Mouse (Mus musculus): ENCODE results near the gene Mcfd2.
"Not testable (repeated sequence)": the region's sequence is repeated elsewhere in the genome, so short reads cannot be mapped to it uniquely, and the experiment has no call there.

Mcfd2 gene

DNA sequence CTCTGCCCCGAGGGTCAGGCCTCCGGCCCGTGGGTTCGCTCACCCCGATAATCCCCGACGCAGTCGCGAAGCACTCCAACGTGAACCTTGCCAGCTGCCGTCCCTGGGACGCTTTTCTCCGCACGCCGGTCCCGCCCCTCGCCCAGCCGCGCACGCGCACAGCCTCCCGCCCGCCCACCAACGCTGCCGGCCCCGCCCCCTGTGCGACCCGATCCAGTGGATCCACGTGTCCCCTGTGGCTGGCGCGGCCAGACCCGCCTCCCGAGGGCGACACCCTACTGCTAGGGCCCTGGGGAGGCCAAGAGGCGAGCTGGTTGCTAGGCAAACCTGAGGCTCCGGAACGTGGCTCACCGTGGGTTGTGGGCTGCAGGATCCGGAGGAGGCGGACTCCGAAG lies at the start of gene Mcfd2:
Mcfd2 (minus strand) TSS at position 144 of the 395 bp plus-strand sequence.
- peak; percentile 82 for DNase-seq (ENCODE audit: low read depth, low spot score)

DNA sequence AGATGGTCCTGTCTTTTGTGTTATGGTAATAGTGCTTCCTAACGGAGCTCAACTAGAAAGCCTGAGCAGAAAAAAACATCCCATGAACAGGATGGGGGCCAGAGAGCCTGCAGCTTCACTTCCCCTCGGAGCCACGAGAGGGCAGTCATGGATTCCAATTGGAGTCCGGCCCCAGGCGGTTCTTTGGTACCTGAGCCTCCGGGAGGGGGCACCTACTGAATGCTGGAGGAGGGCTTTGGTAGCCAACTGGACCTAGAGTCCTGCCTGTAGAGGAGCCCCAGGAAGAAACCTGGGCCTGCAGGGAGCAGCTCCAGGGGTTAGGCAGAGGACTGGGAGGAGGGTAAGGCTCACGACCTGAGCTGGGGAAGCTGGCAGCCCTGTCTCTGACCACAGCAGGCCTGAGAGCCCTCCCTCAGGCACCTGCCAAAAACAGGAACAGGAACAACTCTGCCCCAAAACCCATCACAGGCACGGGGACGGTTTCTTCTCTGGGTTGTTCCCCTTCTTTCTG lies 49.3 kb upstream of the Mcfd2 start:
- peak; percentile 80 for DNase-seq (ENCODE audit: low read depth, low spot score)

DNA sequence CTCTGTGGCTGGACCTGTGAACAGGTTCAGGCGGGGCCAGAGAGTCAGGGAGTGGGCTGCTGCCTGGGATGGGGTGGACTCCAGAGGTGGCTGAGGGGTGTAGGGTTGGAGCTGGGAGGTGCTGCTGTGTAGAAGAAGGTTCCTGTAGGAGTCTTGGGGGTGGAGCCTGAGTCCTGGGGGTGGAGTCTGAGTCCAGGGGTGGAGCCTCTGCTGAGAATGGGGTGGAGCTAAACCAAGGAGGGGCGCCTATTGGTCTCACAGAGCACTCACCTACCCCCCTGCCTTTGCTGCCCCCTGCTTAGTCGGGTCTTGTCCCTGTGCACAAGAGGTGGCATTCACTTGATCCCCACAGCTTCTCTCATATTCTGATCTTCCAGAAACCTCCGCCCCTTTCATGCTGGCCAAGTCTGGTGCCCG lies 48.8 kb upstream of the Mcfd2 start:
- no peak for DNase-seq (ENCODE audit: low read depth, low spot score)

DNA sequence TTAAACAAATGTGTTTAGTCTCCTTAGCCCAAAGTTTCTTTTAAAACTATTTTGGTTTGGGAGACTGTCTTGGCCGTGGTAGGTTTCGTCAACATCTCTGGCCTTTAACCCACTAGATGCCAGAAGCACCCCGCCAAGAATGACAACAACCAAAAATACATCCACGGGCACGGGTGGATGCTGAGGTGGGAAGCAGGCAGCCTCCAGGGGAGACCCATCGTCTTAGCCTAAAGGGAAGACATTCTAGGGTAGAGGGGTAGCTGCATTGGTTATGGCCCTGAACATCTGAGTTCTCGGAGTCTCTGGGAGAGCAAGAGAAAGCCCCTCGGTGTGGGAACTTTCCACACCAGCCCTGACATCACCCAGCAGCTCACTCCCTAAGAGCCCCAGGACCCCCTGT lies 48.4 kb upstream of the Mcfd2 start:
- DNase-seq (ENCODE audit: low read depth, low spot score) = no peak

DNA sequence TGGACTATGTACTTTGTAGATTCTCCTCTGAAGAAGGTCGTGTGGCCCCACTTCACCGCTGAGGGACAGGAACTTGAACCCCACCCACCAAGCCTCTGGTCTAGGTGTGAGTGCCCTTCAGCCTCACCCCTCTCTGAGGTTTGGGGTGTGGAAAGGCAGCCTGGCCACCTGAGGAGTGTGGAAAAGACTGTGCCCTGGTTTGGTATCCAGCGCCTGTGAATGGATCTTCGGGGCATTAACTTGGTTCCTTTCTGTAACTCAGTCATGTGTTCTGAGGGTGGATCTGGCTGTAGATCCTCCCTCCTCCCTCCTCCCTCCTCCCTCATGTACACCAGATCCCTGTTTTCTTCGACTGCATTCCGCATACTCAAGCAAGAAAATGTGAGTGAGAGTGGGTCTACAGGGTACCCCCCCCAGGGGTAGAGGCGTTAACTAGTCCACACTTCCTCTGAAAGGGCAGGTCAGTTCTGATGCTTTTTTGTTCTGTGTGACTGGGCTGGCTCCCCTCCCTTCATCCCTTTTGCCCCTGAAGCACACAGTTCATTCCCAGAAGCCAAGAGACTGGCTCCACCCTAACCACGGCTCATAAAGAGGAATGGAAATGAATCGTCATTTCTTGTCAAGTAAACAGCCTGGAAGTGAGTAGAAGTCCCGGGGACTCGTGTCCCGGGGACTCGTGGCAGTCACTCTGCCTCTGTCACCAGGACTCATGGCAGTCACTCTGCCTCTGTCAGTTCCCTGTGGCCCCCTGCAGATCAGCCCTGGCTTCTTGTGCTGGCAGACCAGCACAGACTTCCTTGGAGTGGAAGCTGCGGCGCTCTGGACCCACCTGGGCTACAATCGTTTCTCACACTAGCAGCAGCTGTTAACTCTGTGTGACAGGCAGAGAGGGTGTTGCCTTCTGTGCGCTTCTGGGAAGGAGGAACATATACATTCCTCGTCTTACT lies 47.5 kb upstream of the Mcfd2 start:
- DNase-seq (ENCODE audit: low read depth, low spot score) = no peak

DNA sequence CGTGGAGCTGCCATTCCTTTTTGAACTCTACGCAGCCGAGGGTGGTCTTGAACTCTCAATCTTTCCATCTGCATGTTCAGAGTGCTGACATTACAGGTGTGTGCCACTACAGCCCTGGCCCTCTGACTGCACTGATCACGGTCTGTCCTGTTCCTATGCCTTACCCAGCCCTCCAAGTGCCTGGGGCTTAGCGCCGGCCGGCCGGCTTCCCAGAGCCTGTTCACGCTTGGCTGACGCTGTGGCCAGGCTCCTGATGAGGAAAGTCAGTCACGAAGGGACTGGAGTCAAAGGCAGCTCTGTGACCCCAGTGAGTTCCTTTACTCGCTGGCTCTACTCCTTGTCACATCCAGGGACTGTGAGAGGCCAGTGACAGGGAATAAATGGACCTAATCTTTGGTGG lies 46.6 kb upstream of the Mcfd2 start:
- DNase-seq (ENCODE audit: low read depth, low spot score) = no peak

DNA sequence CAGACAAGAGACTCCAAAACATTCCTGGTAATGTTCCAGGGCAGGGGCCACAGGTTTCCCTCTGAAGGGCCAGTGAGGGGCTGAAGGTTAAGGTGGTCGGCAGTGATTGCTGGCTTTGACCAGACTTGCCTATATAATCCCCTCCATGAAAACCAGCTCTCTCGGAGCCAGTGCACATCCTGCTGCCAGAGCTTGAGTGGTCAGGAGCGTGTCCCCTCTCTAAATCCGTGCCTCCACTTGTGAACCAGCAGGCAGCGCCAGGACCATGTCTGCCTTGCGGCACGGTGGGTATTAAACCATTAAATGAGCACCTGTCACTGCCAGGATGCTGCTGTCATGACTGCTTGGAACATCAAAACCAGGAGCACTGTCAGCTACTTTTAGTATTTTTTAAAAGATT lies 44.8 kb upstream of the Mcfd2 start:
- no peak for DNase-seq (ENCODE audit: low read depth, low spot score)

DNA sequence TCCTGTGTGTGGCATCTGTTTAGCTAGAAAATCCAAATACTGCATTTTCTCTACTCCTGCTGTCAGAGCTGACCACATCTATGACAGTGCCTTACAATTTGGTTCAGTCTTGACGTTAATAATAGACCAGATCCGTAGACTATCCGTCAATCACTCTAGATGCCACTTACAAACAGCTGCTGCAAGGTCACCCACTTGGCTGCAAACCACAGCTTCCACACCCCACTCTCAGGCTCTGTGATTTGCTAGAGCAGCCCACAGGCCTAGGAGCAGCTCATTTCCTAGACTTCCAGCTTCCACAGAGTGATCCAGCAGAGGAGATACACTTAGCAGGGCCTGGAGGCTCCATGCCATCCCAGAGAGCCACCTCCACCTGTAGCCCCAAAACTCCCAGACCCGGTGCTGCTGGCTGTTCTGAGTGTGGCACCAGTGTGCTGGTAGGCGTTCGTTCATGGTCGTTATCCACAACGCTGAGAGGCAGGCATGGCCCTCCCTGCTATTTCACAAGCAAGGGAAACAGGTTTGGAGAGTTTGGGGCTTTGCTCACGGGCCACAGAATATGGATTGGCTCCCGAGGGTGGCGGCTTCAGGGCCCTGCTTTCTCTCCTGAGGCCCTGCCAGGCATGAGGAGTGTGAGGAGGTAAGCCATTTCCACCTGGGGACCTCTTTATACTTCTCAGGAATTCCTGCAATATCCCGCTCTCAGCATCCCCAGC lies 43.5 kb upstream of the Mcfd2 start:
- DNase-seq (ENCODE audit: low read depth, low spot score) = no peak

DNA sequence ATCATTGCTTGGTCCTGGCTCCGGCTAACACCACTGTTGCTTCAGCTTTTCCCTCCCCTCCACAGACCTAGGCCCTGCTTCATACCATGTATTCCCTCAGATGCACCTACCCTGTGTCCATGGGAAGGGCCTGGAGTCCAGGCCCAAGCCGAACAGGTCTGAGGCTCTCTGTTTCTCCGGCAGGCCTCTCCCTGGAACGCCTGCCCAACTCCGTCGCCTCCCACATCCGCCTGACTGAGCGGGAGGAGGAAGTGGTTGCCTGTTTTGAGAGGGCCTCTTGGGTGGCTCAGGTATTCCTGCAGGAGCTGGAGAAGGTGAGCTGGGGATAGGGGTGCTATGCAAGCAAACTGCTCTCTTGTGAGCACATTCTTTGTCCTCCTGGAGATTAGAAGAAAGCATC lies 41.0 kb upstream of the Mcfd2 start:
- no peak for DNase-seq (ENCODE audit: low read depth, low spot score)

DNA sequence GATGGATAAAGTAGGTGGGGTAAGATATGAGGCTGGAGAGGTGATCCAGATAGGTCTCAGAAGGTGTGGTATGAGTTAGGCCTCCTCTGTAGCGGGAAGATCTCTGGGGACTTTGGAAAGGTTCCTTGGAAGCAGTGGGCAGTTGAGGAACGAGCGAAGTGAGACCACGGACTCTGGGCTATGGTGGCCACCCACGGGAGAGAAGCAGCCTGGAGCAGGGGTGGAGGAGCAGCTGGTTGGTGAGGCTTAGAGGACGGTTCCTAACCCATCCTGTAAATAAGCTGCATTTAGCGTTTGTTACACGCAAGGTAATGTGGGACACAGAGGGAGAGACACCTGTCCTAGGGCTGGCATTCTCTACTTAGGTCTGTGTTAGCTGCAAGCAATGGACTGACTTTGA lies 39.3 kb upstream of the Mcfd2 start:
- DNase-seq (ENCODE audit: low read depth, low spot score) = no peak

DNA sequence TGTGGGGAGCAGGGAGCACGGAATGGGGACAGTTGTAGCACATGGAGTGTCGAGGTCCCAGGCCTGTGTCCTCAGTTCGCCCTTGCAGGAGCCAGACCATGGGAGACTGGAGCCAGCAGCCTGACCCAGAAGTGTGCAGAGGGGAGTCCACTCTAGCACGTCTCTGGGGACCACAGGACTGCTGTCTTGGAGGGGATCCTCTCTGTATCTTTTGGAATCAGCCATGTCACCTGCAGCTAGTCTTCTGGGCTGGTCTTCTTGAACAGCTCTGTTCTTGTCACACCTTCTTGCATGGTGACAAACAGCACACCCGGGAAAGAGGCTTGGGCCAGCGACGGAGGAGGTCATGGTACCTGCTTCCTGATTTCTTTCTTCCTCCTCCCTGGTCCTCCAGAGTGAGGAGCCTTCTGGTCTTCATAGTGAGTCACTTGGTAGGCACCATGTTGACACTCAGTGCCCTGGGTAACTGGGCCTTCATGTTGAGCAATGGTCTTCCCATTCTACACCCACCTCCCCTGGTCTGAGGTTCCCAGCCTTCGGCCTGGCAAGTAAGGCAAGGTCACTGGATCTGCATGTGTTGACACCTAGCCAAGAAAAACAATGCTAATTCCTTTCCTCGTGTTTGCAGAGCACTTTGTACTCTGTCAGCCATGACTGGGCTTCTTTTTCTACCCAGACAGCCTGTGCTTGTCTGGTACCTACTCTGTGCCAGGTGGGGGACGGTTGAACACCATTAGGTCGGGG lies 38.6 kb upstream of the Mcfd2 start:
- no peak for DNase-seq (ENCODE audit: low read depth, low spot score)

DNA sequence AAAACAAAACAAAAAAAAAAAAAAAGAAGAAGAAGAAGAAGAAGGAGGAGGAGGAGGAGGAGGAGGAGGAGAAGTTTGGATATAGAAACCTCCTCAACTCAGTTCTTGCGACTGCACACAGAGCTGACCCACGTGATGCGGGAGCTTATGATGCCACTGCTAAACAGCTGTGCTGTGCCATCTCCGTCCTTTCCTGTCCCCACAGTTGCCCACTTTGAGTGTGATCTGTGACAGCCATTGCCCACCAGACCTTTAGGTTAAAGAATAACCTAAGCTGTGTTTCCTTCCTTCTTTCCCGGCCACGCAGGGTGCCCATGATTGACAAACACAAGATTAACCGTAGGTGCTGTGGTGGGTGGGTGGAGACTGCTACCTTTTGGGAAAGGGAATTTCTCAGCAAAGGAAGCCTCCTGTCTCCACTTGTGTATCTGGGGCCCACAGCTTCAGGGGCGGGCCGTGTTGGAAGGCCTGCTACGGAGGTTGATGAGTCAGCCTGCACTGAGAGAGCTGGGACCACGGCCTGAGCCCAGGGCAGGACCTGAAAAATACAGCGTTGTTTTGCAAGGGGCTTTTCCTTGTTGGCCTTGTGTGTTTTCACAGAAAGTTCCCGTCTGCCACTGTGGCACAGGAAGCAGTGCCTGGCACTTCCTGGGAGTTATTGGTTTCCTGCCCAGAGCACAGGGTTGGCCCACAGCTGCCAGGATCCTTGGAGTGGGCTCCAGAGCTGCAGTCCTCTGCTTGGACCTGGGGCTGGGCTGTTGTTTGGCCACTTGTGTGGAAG lies 36.5 kb upstream of the Mcfd2 start:
- DNase-seq (ENCODE audit: low read depth, low spot score) = no peak

DNA sequence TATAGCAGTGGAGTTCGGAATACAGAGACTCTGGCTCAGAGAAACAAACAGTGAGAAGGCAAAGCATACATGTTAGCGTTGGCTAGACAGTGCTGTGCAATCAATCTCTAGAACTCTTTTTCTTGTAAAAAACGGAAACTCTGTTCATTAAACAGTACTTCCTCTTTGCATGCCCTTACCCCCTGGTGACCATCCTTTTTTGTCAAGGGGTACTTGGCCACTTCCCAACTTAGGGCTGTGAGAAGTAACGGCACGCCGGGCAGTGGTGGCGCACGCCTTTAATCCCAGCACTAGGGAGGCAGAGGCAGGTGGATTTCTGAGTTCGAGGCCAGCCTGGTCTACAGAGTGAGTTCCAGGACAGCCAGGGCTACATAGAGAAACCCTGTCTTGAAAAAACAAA lies 35.9 kb upstream of the Mcfd2 start:
- DNase-seq (ENCODE audit: low read depth, low spot score) = not testable (repeated sequence)

DNA sequence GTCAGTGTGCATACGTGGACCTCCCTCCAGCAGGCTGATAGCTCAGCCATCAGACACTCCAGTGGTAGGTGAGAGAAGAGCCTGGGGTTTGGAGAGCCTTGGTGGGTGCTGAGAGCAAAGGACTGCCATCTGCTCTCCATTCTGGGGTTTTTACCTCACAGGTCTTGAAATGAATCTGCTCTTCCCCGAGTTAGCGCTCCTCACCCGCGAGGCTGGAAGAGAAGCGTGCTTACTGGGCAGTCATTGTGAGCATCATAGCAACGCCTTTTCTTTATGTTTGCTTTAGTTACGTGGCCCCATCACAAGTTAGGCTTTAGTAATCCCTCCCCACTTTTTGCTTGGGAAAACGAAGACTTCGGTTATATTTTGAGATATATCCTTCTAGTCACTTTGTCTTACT lies 34.6 kb upstream of the Mcfd2 start:
- DNase-seq (ENCODE audit: low read depth, low spot score) = no peak

DNA sequence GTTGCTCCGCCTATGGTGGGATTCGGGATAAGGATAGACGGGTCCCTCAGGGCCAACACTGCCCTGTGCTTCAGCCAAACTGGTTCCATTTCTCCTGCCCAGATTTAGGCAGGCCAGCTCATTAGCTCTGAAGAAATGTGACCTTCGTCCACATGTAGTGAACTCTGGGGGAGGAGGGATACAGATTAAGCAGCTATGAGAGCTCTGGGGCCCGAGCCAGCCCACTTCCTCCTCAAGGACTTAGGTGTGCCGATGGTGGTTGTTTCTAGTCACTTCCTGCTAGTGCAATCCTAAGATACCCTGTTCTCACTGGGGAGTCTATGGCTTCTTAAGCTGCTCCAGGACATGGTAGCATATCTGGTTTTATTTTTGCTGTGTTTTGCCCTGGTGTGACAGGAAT lies 33.2 kb upstream of the Mcfd2 start:
- no peak for DNase-seq (ENCODE audit: low read depth, low spot score)

DNA sequence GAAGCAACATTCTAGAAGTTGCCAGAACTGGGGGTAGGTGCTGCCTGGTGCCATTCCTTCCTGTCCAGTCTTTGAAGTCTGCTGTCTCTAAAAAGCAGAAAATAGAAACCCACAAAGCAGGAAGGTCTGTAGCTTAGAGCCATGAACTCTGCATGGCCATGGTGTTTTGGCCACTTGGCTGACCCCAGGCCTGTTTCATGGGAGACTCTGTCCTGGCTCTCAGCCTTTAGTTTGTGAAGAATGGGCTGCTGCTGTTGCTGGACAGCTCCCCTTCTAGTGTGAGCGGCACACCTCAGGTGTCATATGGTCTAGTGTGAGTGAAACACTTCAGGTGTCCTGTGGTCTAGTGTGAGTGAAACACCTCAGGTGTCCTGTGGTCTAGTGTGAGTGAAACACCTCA lies 31.0 kb upstream of the Mcfd2 start:
- DNase-seq (ENCODE audit: low read depth, low spot score) = not testable (repeated sequence)

DNA sequence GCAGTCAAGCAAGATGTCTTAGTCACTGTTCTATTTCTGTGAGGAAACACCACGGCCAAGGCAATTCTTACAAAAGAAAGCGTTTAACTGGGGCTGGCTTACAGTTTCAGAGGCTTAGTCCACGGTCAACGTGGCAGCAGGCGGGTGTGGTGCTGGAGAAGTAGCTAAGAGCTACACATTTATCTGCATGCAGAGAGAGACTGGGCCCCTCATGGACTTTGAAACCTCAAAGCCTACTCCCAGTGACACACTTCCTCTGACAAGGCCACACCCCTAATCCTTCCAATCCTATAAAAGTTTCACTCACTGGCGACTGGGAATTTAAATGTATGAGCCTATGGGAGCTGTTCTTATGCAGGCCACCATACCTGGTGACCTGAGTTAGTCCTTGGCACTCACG lies 30.0 kb upstream of the Mcfd2 start:
- no peak for DNase-seq (ENCODE audit: low read depth, low spot score)

DNA sequence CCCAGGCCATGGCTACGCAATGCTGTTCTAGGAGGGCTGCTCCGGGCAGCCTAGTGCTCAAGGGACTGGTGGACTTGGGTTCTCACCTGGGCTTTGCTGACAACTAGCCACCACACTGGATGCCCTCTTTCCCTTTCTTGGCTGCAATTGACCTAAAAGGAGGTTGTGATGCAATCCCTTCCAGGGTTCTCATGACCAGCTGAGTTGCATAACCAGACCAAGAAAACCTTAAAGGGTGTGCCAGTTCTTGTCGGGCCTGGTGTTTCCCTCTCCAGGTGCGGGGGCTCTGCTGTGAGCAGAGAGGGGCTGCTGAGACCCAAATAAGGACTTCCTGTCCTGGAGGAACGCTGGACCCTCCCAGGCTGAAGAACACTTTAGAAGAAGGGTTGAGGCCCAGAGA lies 27.4 kb upstream of the Mcfd2 start:
- no peak for DNase-seq (ENCODE audit: low read depth, low spot score)

DNA sequence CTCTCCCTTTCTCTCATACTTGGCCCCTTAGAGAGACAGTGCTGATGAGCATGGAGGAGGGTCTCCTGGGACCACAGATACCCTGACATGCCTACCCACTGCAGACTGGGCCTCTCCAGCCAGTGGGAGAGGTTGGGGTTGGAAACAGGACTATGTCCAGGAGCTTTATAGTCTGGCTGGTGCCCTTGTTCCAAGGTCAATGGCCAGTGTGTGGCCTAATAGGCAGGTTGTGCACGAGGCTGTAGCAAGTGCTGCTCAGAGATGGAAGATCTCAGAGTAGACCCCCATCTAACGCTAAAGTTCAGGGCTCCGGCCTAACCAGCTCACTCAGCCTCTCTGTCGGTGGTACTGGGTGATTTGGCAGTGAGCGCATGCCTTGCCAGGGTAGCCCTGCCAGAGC lies 26.0 kb upstream of the Mcfd2 start:
- DNase-seq (ENCODE audit: low read depth, low spot score) = no peak

DNA sequence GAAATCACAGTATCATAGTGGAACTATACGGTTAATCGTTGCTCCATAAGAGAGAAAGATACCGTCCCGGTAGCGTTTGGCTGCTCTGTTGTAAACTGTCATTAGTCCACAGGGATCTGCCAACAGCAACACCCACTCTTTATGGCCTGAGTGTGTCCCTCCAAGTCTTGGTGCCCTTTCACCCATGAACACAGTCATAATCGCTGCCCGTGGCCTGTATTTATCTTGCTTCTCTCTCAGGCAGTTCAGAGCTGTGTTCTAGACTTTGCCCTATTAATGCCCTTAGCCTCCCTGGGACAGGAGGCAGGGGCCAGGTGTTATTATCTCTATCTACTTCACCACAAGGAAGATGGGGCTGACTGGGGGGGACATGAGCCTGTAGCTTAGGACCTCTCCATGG lies 25.3 kb upstream of the Mcfd2 start:
- DNase-seq (ENCODE audit: low read depth, low spot score) = no peak

DNA sequence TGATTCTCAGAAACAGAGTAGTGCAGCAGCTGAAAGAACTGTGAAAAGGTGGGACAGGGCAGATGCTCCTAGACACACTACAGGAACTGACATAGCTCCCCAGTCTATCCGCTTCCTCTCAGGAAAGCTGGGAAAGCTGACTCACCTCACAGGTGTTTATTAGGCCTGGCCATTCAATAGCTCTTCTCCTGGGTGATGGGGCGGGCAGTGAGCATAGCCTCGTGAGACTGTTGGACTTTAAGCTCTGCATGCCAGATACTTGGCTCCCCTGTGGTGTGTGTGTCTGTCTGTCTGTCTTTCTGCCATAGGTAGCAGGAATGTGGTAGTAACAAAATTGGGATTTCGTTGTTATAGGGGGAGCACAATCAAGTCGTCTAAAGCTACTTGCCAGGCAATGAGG lies 23.6 kb upstream of the Mcfd2 start:
- no peak for DNase-seq (ENCODE audit: low read depth, low spot score)
